Mouse (Mus musculus) spleen, postnatal 36 days (tissue): Measurements from ENCODE around the gene 9330182L06Rik.

Source experiments
- DNase-seq, 2 experiments: peaks; one replicate each; pipeline ENCODE4 v3.0.0; 2022; ENCODE audit warnings: low spot score in 2 of 2, mixed read lengths in 1 of 2

The 9330182L06Rik gene

DNA sequence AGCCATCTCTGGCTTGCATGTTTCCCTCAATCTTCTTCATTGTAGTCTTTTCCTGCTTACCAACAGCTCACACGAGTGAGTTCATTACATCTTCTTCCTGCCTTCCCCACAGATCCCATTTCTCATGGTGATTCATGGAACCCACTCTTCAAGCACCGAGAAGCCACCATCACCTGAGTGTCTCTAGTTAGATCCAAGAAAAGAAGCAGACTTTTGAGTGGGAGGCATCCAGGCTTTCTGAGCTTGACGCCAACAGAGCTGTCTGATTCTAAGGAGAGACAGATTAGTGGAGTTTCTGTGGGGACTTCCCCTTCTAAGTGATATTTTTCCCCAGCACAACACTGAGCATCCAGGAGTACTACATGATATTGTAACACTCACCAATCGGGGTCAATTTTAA is 259.6 kb downstream of the 9330182L06Rik start:
- DNase-seq = no peak
